Mouse (Mus musculus) heart, embryonic 11.5 days (tissue): Measurements from ENCODE around the gene Mfsd4a. TPM values are rescaled to one million over a fixed set of nuclear protein-coding genes. Genes with fewer than 3 reads are reported as not detected.

Source experiments
- ATAC-seq: fragments of 200-750 bp; cut with Nextera tagmentation; replicated peaks from 2 replicates; pipeline ENCODE4 v1.8.0; 2017; ENCODE audit warnings: moderate library complexity; ENCODE audit not compliant: insufficient number of reproducible peaks, low FRiP score, low TSS enrichment
- H3K27ac ChIP-seq: fragments of 300-500 bp; sonication (generic); 2 replicates; pipeline ENCODE4 v1.5.1; 2014; ENCODE audit warnings: mild to moderate bottlenecking, low read depth, low read length
- H3K27me3 ChIP-seq: fragments of 300-500 bp; sonication (generic); 2 replicates; pipeline ENCODE4 v1.6.1; 2014; ENCODE audit warnings: mild to moderate bottlenecking, low read length, mixed read lengths; ENCODE audit not compliant: control insufficient read depth, insufficient read depth
- H3K36me3 ChIP-seq: fragments of 300-500 bp; sonication (generic); 2 replicates; pipeline ENCODE4 v1.6.1; 2014; ENCODE audit warnings: mild to moderate bottlenecking, low read length, moderate library complexity, mixed read lengths; ENCODE audit not compliant: control insufficient read depth, insufficient read depth
- H3K4me1 ChIP-seq: fragments of 300-500 bp; sonication (generic); 2 replicates; pipeline ENCODE4 v1.6.1; 2014; ENCODE audit warnings: low read length; ENCODE audit not compliant: control insufficient read depth, insufficient read depth
- H3K4me2 ChIP-seq: fragments of 300-500 bp; sonication (generic); 2 replicates; pipeline ENCODE4 v1.6.1; 2014; ENCODE audit warnings: mild to moderate bottlenecking, moderate library complexity
- H3K4me3 ChIP-seq: fragments of 300-500 bp; sonication (generic); 2 replicates; pipeline ENCODE4 v1.5.1; 2014; ENCODE audit warnings: low read depth, low read length
- H3K9ac ChIP-seq: fragments of 300-500 bp; sonication (generic); 2 replicates; pipeline ENCODE4 v1.6.1; 2014; ENCODE audit warnings: mild to moderate bottlenecking, low read depth, low read length, moderate library complexity
- H3K9me3 ChIP-seq: fragments of 300-500 bp; sonication (generic); replicated peaks from 2 replicates; pipeline ENCODE4 v1.6.1; 2016; ENCODE audit warnings: low read length; ENCODE audit not compliant: control insufficient read depth
- WGBS: fragments of 180-500 bp; shearing (Covaris S2); extraction: QIAGEN DNeasy Blood & Tissue Kit; methylation state at CpG from one replicate; pipeline ENCODE4 v1.1.7; 2014; ENCODE audit not compliant: insufficient replicate concordance; 5-methylcytosine and 5-hydroxymethylcytosine counted together
- polyA plus RNA-seq: library from polyadenylated mRNA; unstranded; fragments of >200 nt; fragmentation: Nextera tagmentation; extraction: Ambion mirVana; gene quantifications from 2 replicates; pipeline ENCODE4 v1.2.1, GENCODE M21; 2014

Mfsd4a gene
- polyA plus RNA-seq, 1 experiment from 2014 or later: 8.1 TPM

- no peaks in the 10 kb centered on the region; the same call in 1 of the 2 replicates for H3K4me1 ChIP-seq
Observed at GRCm38 (mm10) chr1:132061750-132062541, 5.9 kb downstream of the Mfsd4a start.

GRCm38 (mm10) chr1:132060036-132060769 is 7.7 kb downstream of the Mfsd4a start:
- Histone ChIP-seq H3K27ac (no peak overlapping the region), H3K4me1 (no peaks in the 10 kb centered on the region; the same call in 1 of the 2 replicates), H3K9ac (no peak overlapping the region), H3K4me2 (no peak overlapping the region), H3K27me3 (peaks cover 5% of the 10 kb centered on the region), H3K4me3 (no peak overlapping the region), H3K36me3 (no peaks in the 10 kb centered on the region), H3K9me3 (no peaks in the 10 kb centered on the region)
- 32% methylated on average over 7 of the region's 7 CpGs for WGBS
- no peak for ATAC-seq

More at GRCm38 (mm10) chr1:132061750-132062541, 5.9 kb downstream of the Mfsd4a start:
- no peak overlapping the region for H3K4me2 ChIP-seq
- whole genome bisulfite sequencing: 65% methylated on average over 6 of the region's 6 CpGs
- no peaks in the 10 kb centered on the region for H3K9me3 ChIP-seq
- ATAC-seq: no peak
- no peak overlapping the region for H3K4me3 ChIP-seq
- no peaks in the 10 kb centered on the region for H3K36me3 ChIP-seq
- no peak overlapping the region for H3K9ac ChIP-seq
- peaks cover 21% of the 10 kb centered on the region for H3K27me3 ChIP-seq
- no peak overlapping the region for H3K27ac ChIP-seq

DNA sequence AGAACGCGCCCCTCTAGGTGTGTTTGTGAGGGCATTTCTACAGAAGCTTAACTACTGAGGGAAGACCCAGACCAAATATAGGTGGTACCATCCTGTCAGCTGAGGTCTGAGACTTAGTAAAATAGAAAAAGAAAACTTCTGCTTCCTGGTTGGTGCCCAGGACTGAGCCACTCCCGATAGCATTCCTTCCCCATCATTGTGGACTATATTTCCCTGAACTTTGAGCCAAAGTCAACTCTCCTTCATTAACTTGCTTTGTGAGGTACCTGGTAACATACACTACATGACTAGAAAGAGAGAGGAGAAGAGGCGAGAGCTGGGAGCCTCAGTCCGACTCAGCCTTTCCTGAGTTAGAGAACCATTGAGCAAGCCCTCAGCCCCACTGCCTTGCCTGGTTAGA is 9.3 kb downstream of the Mfsd4a start:
- ATAC-seq: no peak
- no peaks in the 10 kb centered on the region; the same call in 1 of the 2 replicates for H3K4me1 ChIP-seq
- H3K4me2 ChIP-seq: no peak overlapping the region
- no peaks in the 10 kb centered on the region for H3K36me3 ChIP-seq
- H3K27ac ChIP-seq: no peak overlapping the region
- H3K9ac ChIP-seq: no peak overlapping the region
- no peaks in the 10 kb centered on the region for H3K9me3 ChIP-seq
- 82% methylated on average over 5 of the region's 5 CpGs for whole genome bisulfite sequencing
- no peaks in the 10 kb centered on the region; the same call in none of the 2 replicates for H3K27me3 ChIP-seq
- no peak overlapping the region for H3K4me3 ChIP-seq

GRCm38 (mm10) chr1:132055054-132055664 is 12.7 kb downstream of the Mfsd4a start:
- Histone ChIP-seq H3K27me3 (no peaks in the 10 kb centered on the region; the same call in 1 of the 2 replicates), H3K4me1 (no peaks in the 10 kb centered on the region; the same call in 1 of the 2 replicates), H3K36me3 (no peaks in the 10 kb centered on the region), H3K9me3 (no peaks in the 10 kb centered on the region), H3K9ac (no peak overlapping the region), H3K4me2 (no peak overlapping the region), H3K4me3 (no peak overlapping the region), H3K27ac (no peak overlapping the region)
- ATAC-seq: no peak
- 70% methylated on average over 7 of the region's 7 CpGs for WGBS

- H3K4me3 ChIP-seq: no peak overlapping the region
- no peak overlapping the region for H3K27ac ChIP-seq
- H3K36me3 ChIP-seq: no peaks in the 10 kb centered on the region
- ATAC-seq: no peak
- H3K4me1 ChIP-seq: no peaks in the 10 kb centered on the region
- no peaks in the 10 kb centered on the region for H3K9me3 ChIP-seq
- H3K27me3 ChIP-seq: no peaks in the 10 kb centered on the region; the same call in 1 of the 2 replicates
- WGBS: 77% methylated on average over 3 of the region's 3 CpGs
- no peak overlapping the region for H3K4me2 ChIP-seq
- H3K9ac ChIP-seq: no peak overlapping the region
Observed at GRCm38 (mm10) chr1:132054387-132054786, 13.5 kb downstream of the Mfsd4a start.

DNA sequence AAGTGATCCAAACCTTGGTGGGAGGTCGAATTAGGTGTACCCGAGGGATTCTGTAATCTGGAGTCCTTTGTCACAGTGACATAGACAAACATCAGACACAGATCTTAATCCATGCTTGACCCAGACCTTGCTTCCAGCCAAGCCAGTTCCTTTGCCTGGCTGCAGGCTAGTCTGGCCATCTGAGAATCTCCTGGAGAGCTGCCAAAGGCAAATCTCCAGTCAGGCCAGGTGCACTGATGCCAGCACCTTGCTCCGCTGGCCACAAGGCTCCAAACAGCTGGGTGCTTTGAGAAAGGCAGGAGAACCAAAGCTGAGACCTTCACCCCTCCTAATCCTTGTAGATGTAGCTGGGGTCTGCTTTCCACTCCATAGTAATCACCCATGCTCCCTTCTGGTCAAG is 16.1 kb downstream of the Mfsd4a start:
- WGBS: 75% methylated on average over 3 of the region's 3 CpGs

DNA sequence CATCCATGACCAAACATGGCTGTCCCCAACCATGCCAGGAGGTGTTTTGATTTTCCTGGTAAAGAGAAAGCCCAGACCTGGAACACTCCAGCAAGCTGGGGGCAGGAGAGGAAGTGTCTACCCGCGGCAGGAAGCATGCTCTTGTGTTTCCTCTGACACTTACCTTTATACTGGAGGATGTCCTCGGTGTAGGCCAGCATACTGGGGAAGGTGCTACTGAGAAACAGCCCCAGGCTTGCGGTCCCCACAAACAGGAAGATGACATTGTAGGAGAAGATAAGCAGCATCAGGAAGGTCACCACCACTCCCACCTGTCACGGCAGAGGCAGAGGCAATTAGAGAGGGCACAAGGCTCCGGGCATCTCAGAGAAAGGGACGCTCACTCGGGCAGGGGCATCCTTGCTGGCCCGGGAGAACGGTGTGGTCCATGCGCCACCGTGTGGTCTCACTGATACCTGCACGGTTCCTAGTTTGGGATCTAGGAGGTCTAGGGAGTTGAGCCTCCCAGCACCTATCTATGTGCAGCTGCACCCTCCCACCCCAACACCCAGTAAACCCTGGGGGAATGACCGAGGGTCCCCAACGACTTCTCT is 21.6 kb downstream of the Mfsd4a start:
- Histone ChIP-seq H3K4me1 (no peaks in the 10 kb centered on the region), H3K4me2 (no peak overlapping the region), H3K27me3 (no peaks in the 10 kb centered on the region), H3K36me3 (no peaks in the 10 kb centered on the region), H3K27ac (no peak overlapping the region), H3K9ac (no peak overlapping the region), H3K9me3 (no peaks in the 10 kb centered on the region), H3K4me3 (no peak overlapping the region)
- ATAC-seq: no peak
- 20% methylated on average over 15 of the region's 15 CpGs for WGBS

More for the DNA sequence above, 16.1 kb downstream of the Mfsd4a start:
- no peak for ATAC-seq
- Histone ChIP-seq H3K4me1 (no peaks in the 10 kb centered on the region), H3K4me2 (no peak overlapping the region), H3K9ac (no peak overlapping the region), H3K36me3 (no peaks in the 10 kb centered on the region), H3K27ac (no peak overlapping the region), H3K27me3 (no peaks in the 10 kb centered on the region; the same call in 1 of the 2 replicates), H3K9me3 (no peaks in the 10 kb centered on the region), H3K4me3 (no peak overlapping the region)

DNA sequence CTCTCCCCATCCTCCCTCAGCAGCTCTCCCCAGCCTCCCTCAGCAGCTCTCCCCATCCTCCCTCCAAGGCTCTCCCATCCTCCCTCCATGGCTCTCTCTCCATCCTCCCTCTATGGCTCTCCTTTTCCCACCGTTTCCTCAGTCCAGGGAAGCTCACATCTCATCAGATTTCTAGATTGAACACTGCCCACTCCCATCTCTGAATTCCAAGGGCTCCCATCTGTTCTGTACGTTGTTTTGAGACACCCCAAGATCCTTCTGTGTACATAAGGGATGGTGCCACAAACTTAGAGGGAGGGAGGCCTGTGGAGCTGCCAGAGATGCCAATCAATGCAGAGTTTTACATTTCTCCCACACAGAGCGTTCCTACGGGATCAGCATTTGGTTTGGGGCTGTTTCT is 24.1 kb downstream of the Mfsd4a start:
- Histone ChIP-seq H3K36me3 (no peaks in the 10 kb centered on the region), H3K9ac (no peak overlapping the region), H3K4me3 (no peak overlapping the region), H3K27ac (no peak overlapping the region), H3K9me3 (no peaks in the 10 kb centered on the region), H3K4me2 (no peak overlapping the region), H3K4me1 (no peaks in the 10 kb centered on the region), H3K27me3 (no peaks in the 10 kb centered on the region)
- WGBS: 65% methylated on average over 4 of the region's 4 CpGs
- no peak for ATAC-seq
